Mouse (Mus musculus) G1E (cell line): ENCODE measurements around the gene Qk.

ENCODE experiments used
- CTCF ChIP-seq: IDR thresholded peaks from 2 replicates; pipeline ENCODE4 v1.5.1; 2012; ENCODE audit warnings: low read depth, low read length, inconsistent platforms, mixed read lengths
- GATA1 ChIP-seq: IDR thresholded peaks from 2 replicates; pipeline ENCODE4 v1.6.1; 2012; ENCODE audit warnings: borderline replicate concordance, low read length, inconsistent platforms, mixed read lengths
- GATA2 ChIP-seq: IDR thresholded peaks from 2 replicates; pipeline ENCODE4 v1.6.1; 2012; ENCODE audit warnings: low read depth, low read length, inconsistent platforms, borderline replicate concordance
- TAL1 ChIP-seq: conservative IDR thresholded peaks from 2 replicates; pipeline ENCODE4 v1.6.1; 2012; ENCODE audit warnings: low read depth, low read length, inconsistent platforms, mixed read lengths

DNA sequence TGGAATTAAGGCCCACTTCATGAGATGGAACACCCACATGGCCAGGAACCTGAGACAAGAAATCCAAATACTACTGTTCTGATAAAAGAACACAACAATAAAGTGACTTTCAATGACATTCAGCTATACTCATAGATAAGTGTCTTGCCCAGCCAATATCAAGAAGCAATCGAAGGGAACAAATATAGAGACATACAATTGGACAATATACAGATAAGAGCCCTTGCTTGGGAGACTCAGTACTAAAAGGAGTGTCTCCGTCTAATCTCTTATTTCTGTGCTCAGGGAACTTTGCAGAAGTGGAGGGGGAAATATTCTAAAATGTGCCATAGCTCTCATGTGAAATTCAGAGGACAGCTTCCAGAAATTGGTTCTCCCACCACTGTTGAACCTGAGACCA is 83.1 kb downstream of the Qk start:
- no peak for TF ChIP-seq CTCF
- TF ChIP-seq TAL1 = no peak
- no peak for TF ChIP-seq GATA1
- TF ChIP-seq GATA2 = no peak
